Mouse (Mus musculus) neural tube, embryonic 13.5 days (tissue): ENCODE data around the gene Psph. TPM values are rescaled to one million over a fixed set of nuclear protein-coding genes. Genes with fewer than 3 reads are reported as not detected.

ENCODE experiments used
- ATAC-seq: fragments of 200-750 bp; cut with Nextera tagmentation; 2 replicates; pipeline ENCODE4 v1.8.0; 2017; ENCODE audit warnings: low read depth, mild to moderate bottlenecking, moderate TSS enrichment, moderate library complexity
- H3K27ac ChIP-seq: fragments of 300-500 bp; sonication (generic); replicated peaks from 2 replicates; pipeline ENCODE4 v1.5.1; 2015; ENCODE audit warnings: moderate library complexity, mild to moderate bottlenecking, inconsistent platforms
- H3K27me3 ChIP-seq: fragments of 300-500 bp; sonication (generic); 2 replicates; pipeline ENCODE4 v1.6.1; 2015; ENCODE audit warnings: mild to moderate bottlenecking, inconsistent platforms
- H3K36me3 ChIP-seq: fragments of 300-500 bp; sonication (generic); 2 replicates; pipeline ENCODE4 v1.6.1; 2015; ENCODE audit warnings: mild to moderate bottlenecking, inconsistent platforms
- H3K4me1 ChIP-seq: fragments of 300-500 bp; sonication (generic); replicated peaks from 2 replicates; pipeline ENCODE4 v1.6.1; 2015; ENCODE audit warnings: inconsistent platforms
- H3K4me2 ChIP-seq: fragments of 300-500 bp; sonication (generic); 2 replicates; pipeline ENCODE4 v1.6.1; 2015; ENCODE audit warnings: inconsistent platforms, mild to moderate bottlenecking, moderate library complexity
- H3K4me3 ChIP-seq: fragments of 300-500 bp; sonication (generic); 2 replicates; pipeline ENCODE4 v1.5.1; 2015; ENCODE audit warnings: mild to moderate bottlenecking, inconsistent platforms
- H3K9ac ChIP-seq: fragments of 300-500 bp; sonication (generic); 2 replicates; pipeline ENCODE4 v1.6.1; 2015; ENCODE audit warnings: moderate library complexity, mild to moderate bottlenecking, inconsistent platforms
- H3K9me3 ChIP-seq: fragments of 300-500 bp; sonication (generic); 2 replicates; pipeline ENCODE4 v1.6.1; 2016; ENCODE audit warnings: inconsistent platforms
- WGBS: fragments of 180-500 bp; shearing (Covaris S2); methylation state at CpG from one replicate; pipeline ENCODE4 v1.1.7; 2015; 5-methylcytosine and 5-hydroxymethylcytosine counted together
- polyA plus RNA-seq: library from polyadenylated mRNA; unstranded; fragments of >200 nt; fragmentation: Nextera tagmentation; extraction: Ambion mirVana; gene quantifications from 2 replicates; pipeline ENCODE4 v1.2.1, GENCODE M21; 2015

The Psph gene
- polyA plus RNA-seq, 1 experiment from 2014 or later = 30.9 TPM

- H3K9me3 ChIP-seq = no peaks in the 10 kb centered on the region
- no peak overlapping the region for H3K9ac ChIP-seq
- no peak overlapping the region for H3K4me3 ChIP-seq
- H3K27ac ChIP-seq = no peak overlapping the region
- 82% methylated on average over 3 of the region's 3 CpGs for WGBS
- H3K4me1 ChIP-seq = peaks cover 39% of the 10 kb centered on the region
- no peaks in the 10 kb centered on the region for H3K27me3 ChIP-seq
- no peak for ATAC-seq
- H3K36me3 ChIP-seq = no peaks in the 10 kb centered on the region
- H3K4me2 ChIP-seq = peak overlapping the region; percentile 61; the same call in 1 of the 2 replicates
These were observed 60.5 kb downstream of the Psph start for GRCm38 (mm10) chr5:129726784-129727183.

- no peak for ATAC-seq
These were observed 61.4 kb downstream of the Psph start for GRCm38 (mm10) chr5:129725774-129726392.

GRCm38 (mm10) chr5:129724834-129725773, 62.1 kb downstream of the Psph start, which contains the start of gene Nipsnap2:
Nipsnap2 (plus strand) TSS chr5:129725063.
- Histone ChIP-seq H3K4me3 (peak within 1 kb of the TSS; percentile 87), H3K9ac (peak within 1 kb of the TSS; percentile 98), H3K27ac (peak within 1 kb of the TSS; percentile 95), H3K36me3 (peaks cover 1% of the 10 kb centered on the region), H3K4me2 (peak within 1 kb of the TSS; percentile 61), H3K4me1 (peaks cover 33% of the 10 kb centered on the region), H3K9me3 (no peaks in the 10 kb centered on the region), H3K27me3 (no peaks in the 10 kb centered on the region)
- 1% methylated on average over 80 of the region's 93 CpGs for WGBS
- peak; percentile 95 for ATAC-seq

More at GRCm38 (mm10) chr5:129725774-129726392, 61.4 kb downstream of the Psph start:
- no peaks in the 10 kb centered on the region for H3K9me3 ChIP-seq
- H3K4me1 ChIP-seq = peaks cover 39% of the 10 kb centered on the region
- H3K4me3 ChIP-seq = peak overlapping the region; percentile 87
- no peaks in the 10 kb centered on the region for H3K27me3 ChIP-seq
- no peak overlapping the region for H3K27ac ChIP-seq
- peak overlapping the region; percentile 61 for H3K4me2 ChIP-seq
- WGBS = 19% methylated on average over 7 of the region's 7 CpGs
- H3K36me3 ChIP-seq = no peaks in the 10 kb centered on the region
- H3K9ac ChIP-seq = peak overlapping the region; percentile 98

GRCm38 (mm10) chr5:129724268-129724667, 63.0 kb downstream of the Psph start:
- 54% methylated on average over 4 of the region's 4 CpGs for WGBS
- ATAC-seq = no peak

GRCm38 (mm10) chr5:129720176-129720575, 67.1 kb downstream of the Psph start:
- Histone ChIP-seq H3K36me3 (peaks cover 35% of the 10 kb centered on the region), H3K9ac (no peak overlapping the region), H3K4me3 (no peak overlapping the region), H3K27me3 (no peaks in the 10 kb centered on the region), H3K9me3 (no peaks in the 10 kb centered on the region), H3K4me1 (peaks cover 9% of the 10 kb centered on the region), H3K27ac (no peak overlapping the region), H3K4me2 (no peak overlapping the region)
- WGBS = 85% methylated on average over 3 of the region's 3 CpGs
- no peak for ATAC-seq

More at GRCm38 (mm10) chr5:129724268-129724667, 63.0 kb downstream of the Psph start:
- H3K9ac ChIP-seq = peak overlapping the region; percentile 98
- H3K9me3 ChIP-seq = no peaks in the 10 kb centered on the region
- peaks cover 25% of the 10 kb centered on the region for H3K4me1 ChIP-seq
- H3K4me2 ChIP-seq = peak overlapping the region; percentile 61
- H3K27me3 ChIP-seq = no peaks in the 10 kb centered on the region
- peak overlapping the region; percentile 87 for H3K4me3 ChIP-seq
- H3K27ac ChIP-seq = peak overlapping the region; percentile 95; the same call in 1 of the 2 replicates
- H3K36me3 ChIP-seq = peaks cover 10% of the 10 kb centered on the region

- H3K4me2 ChIP-seq = no peak overlapping the region
- no peaks in the 10 kb centered on the region for H3K27me3 ChIP-seq
- WGBS = 87% methylated on average over 9 of the region's 9 CpGs
- H3K9me3 ChIP-seq = no peaks in the 10 kb centered on the region
- peaks cover 9% of the 10 kb centered on the region for H3K4me1 ChIP-seq
- H3K36me3 ChIP-seq = peaks cover 35% of the 10 kb centered on the region
- no peak overlapping the region for H3K27ac ChIP-seq
- H3K9ac ChIP-seq = no peak overlapping the region
- no peak overlapping the region for H3K4me3 ChIP-seq
- no peak for ATAC-seq
These were observed 70.2 kb downstream of the Psph start for GRCm38 (mm10) chr5:129717016-129717415.

Other genes with a start within 250 kb of the Psph start
- gene Mmp17, start 203.3 kb downstream of the Psph start, polyA plus RNA-seq = 5.3 and 6.5 TPM in 2 replicates
- 7.5 and 8.7 TPM in 2 replicates for gene Zfp11, start 117.3 kb downstream of the Psph start, polyA plus RNA-seq
- gene Sept14, start 78.9 kb downstream of the Psph start, polyA plus RNA-seq = not detected in 2 replicates
- gene Mrps17, start 72.0 kb downstream of the Psph start, polyA plus RNA-seq = 164 and 178 TPM in 2 replicates
- 86.6 and 91.8 TPM in 2 replicates for gene Nipsnap2, start 62.4 kb downstream of the Psph start, polyA plus RNA-seq
- 37.9 and 45.8 TPM in 2 replicates for gene Sumf2, start 59.5 kb upstream of the Psph start, polyA plus RNA-seq
- gene Chchd2, start 100.0 kb upstream of the Psph start, polyA plus RNA-seq = 916 and 967 TPM in 2 replicates
- gene Zbed5, start 108.3 kb upstream of the Psph start, polyA plus RNA-seq = 12.9 and 13.3 TPM in 2 replicates
- 0.32 and 0.33 TPM in 2 replicates for gene Phkg1, start 111.1 kb upstream of the Psph start, polyA plus RNA-seq
- gene Nupr1l, start 121.1 kb upstream of the Psph start, polyA plus RNA-seq = 4.9 and 6.1 TPM in 2 replicates
- gene Vkorc1l1, start 154.5 kb upstream of the Psph start, polyA plus RNA-seq = 29.8 and 32.0 TPM in 2 replicates
- 30.9 and 33.3 TPM in 2 replicates for gene Gusb, start 215.6 kb upstream of the Psph start, polyA plus RNA-seq
- 40.3 and 44.4 TPM in 2 replicates for gene Asl, start 241.8 kb upstream of the Psph start, polyA plus RNA-seq
- gene Crcp, start 241.8 kb upstream of the Psph start, polyA plus RNA-seq = 70.1 and 80.1 TPM in 2 replicates